Comparison of ENCODE assay signal across 9 mouse cellular contexts in genomic region chr11:94938296-94938695, GRCm38 (mm10). TPM values are rescaled to one million over a fixed set of nuclear protein-coding genes. Genes with fewer than 3 reads are reported as not detected.
A peak's percentile ranks its signal among the peaks of the same experiment; 100 is the strongest.
DNase-seq lines count a peak whose midpoint lies in the region; ATAC-seq lines count a peak whose summit lies in the region.
"Had no signal": no experiment of that assay in that cellular context is flagged by ENCODE, and none has a peak within 500 bp of the region (broad histone marks: within the 10 kb centered on the region; RNA-seq: fewer than 3 reads in every experiment).

No protein-coding gene starts in this region.

- no peaks in the 10 kb centered on the region for H3K9me3 ChIP-seq in kidney, embryonic 15.5 days (replicated peaks)
- no peaks in the 10 kb centered on the region for H3K9me3 ChIP-seq in embryonic facial prominence, embryonic 12.5 days
- no peaks in the 10 kb centered on the region for H3K9me3 ChIP-seq in hindbrain, embryonic 13.5 days
- no peaks in the 10 kb centered on the region for H3K9me3 ChIP-seq in neural tube, embryonic 12.5 days

- peak overlapping the region; percentile 51 for H3K9ac ChIP-seq in kidney, embryonic 15.5 days
- H3K9ac ChIP-seq in embryonic facial prominence, embryonic 12.5 days, result peak overlapping the region; percentile 54
- no peak overlapping the region for H3K9ac ChIP-seq in hindbrain, embryonic 13.5 days
- H3K9ac ChIP-seq in neural tube, embryonic 12.5 days, result no peak overlapping the region

- peaks cover 61% of the 10 kb centered on the region for H3K4me1 ChIP-seq in kidney, embryonic 15.5 days
- peaks cover 38% of the 10 kb centered on the region for H3K4me1 ChIP-seq in embryonic facial prominence, embryonic 12.5 days
- peaks cover 15% of the 10 kb centered on the region for H3K4me1 ChIP-seq in hindbrain, embryonic 13.5 days (replicated peaks)
- peaks cover 10% of the 10 kb centered on the region for H3K4me1 ChIP-seq in neural tube, embryonic 12.5 days

- peak overlapping the region; percentile 84 for H3K4me2 ChIP-seq in kidney, embryonic 15.5 days
- H3K4me2 ChIP-seq in embryonic facial prominence, embryonic 12.5 days (replicated peaks), result peak overlapping the region; percentile 65
- H3K4me2 ChIP-seq in hindbrain, embryonic 13.5 days, result peak overlapping the region; percentile 56
- H3K4me2 ChIP-seq in neural tube, embryonic 12.5 days (replicated peaks), result peak overlapping the region; percentile 61

- H3K27ac ChIP-seq in kidney, embryonic 15.5 days, result peak overlapping the region; percentile 92
- H3K27ac ChIP-seq in embryonic facial prominence, embryonic 12.5 days, result no peak overlapping the region
- H3K27ac ChIP-seq in hindbrain, embryonic 13.5 days, result no peak overlapping the region
- no peak overlapping the region for H3K27ac ChIP-seq in neural tube, embryonic 12.5 days

- ATAC-seq in kidney, embryonic 15.5 days (replicated peaks; ENCODE audit: low FRiP score), result no peak
- no peak for ATAC-seq in embryonic facial prominence, embryonic 12.5 days (ENCODE audit: insufficient number of reproducible peaks, insufficient read depth, low FRiP score, low TSS enrichment)
- no peak for ATAC-seq in hindbrain, embryonic 13.5 days (ENCODE audit: low FRiP score)
- no peak for ATAC-seq in neural tube, embryonic 12.5 days (ENCODE audit: low FRiP score, low read depth)

- H3K36me3 ChIP-seq in kidney, embryonic 15.5 days, result peaks cover 33% of the 10 kb centered on the region
- peaks cover 35% of the 10 kb centered on the region for H3K36me3 ChIP-seq in embryonic facial prominence, embryonic 12.5 days
- no peaks in the 10 kb centered on the region for H3K36me3 ChIP-seq in hindbrain, embryonic 13.5 days
- H3K36me3 ChIP-seq in neural tube, embryonic 12.5 days, result no peaks in the 10 kb centered on the region

- peaks cover 52% of the 10 kb centered on the region for H3K27me3 ChIP-seq in kidney, embryonic 15.5 days
- H3K27me3 ChIP-seq in embryonic facial prominence, embryonic 12.5 days, result peaks cover 6% of the 10 kb centered on the region
- H3K27me3 ChIP-seq in hindbrain, embryonic 13.5 days, result peaks cover 95% of the 10 kb centered on the region
- H3K27me3 ChIP-seq in neural tube, embryonic 12.5 days (replicated peaks), result peaks cover 53% of the 10 kb centered on the region

- DNase-seq in kidney, adult 18-20 months, result no peak
- DNase-seq in urinary bladder, postnatal 25 days (ENCODE audit: low spot score), result no peak
- DNase-seq in left cerebral cortex, adult 9 months (ENCODE audit: low spot score in 2 of 2), result no peak
- DNase-seq: adrenal gland, postnatal 25 days; thymus, postnatal 4 days had no signal

- H3K4me3 ChIP-seq in kidney, embryonic 15.5 days (replicated peaks), result peak overlapping the region; percentile 53
- H3K4me3 ChIP-seq in embryonic facial prominence, embryonic 12.5 days, result peak overlapping the region; percentile 53
- 0 out of 2 replicates have a peak overlapping the region, but pooled peaks have one; percentile 32 for H3K4me3 ChIP-seq in hindbrain, embryonic 13.5 days
- no peak overlapping the region; the same call in 1 of the 2 replicates for H3K4me3 ChIP-seq in neural tube, embryonic 12.5 days

- 16% methylated on average over 9 of the region's 9 CpGs for WGBS in kidney, embryonic 15.5 days
- 26% methylated on average over 9 of the region's 9 CpGs for WGBS in embryonic facial prominence, embryonic 12.5 days
- WGBS in hindbrain, embryonic 13.5 days, result 21% methylated on average over 9 of the region's 9 CpGs
- 23% methylated on average over 9 of the region's 9 CpGs for WGBS in neural tube, embryonic 12.5 days

RNA-seq across cellular contexts. Expression of gene Col1a1, which starts 2.3 kb away (rescaled TPM):
- polyA plus RNA-seq in kidney, embryonic 15.5 days (2015; fragmentation: Nextera tagmentation; extraction: Ambion mirVana), result 1,101 and 1,120 TPM in 2 replicates
- 512 and 623 TPM in 2 replicates for polyA plus RNA-seq in embryonic facial prominence, embryonic 12.5 days (2016; fragmentation: Nextera tagmentation; extraction: Ambion mirVana)
- polyA plus RNA-seq in hindbrain, embryonic 13.5 days (2015; fragmentation: Nextera tagmentation; extraction: Ambion mirVana), result 128 and 217 TPM in 2 replicates
- 209 and 219 TPM in 2 replicates for polyA plus RNA-seq in neural tube, embryonic 12.5 days (2016; fragmentation: Nextera tagmentation; extraction: Ambion mirVana)

RNA-seq across cellular contexts. Expression of gene Hils1, which starts 29.1 kb away (rescaled TPM):
- polyA plus RNA-seq in kidney, embryonic 15.5 days (2015; fragmentation: Nextera tagmentation; extraction: Ambion mirVana), result not detected in 2 replicates
- not detected in 2 replicates for polyA plus RNA-seq in embryonic facial prominence, embryonic 12.5 days (2016; fragmentation: Nextera tagmentation; extraction: Ambion mirVana)
- polyA plus RNA-seq in hindbrain, embryonic 13.5 days (2015; fragmentation: Nextera tagmentation; extraction: Ambion mirVana), result not detected in 2 replicates
- not detected in 2 replicates for polyA plus RNA-seq in neural tube, embryonic 12.5 days (2016; fragmentation: Nextera tagmentation; extraction: Ambion mirVana)

RNA-seq across cellular contexts. Expression of gene Sgca, which starts 37.8 kb away (rescaled TPM):
- polyA plus RNA-seq in kidney, embryonic 15.5 days (2015; fragmentation: Nextera tagmentation; extraction: Ambion mirVana), result 1.2 and 1.7 TPM in 2 replicates
- polyA plus RNA-seq in embryonic facial prominence, embryonic 12.5 days (2016; fragmentation: Nextera tagmentation; extraction: Ambion mirVana), result 1.5 and 1.8 TPM in 2 replicates
- polyA plus RNA-seq in hindbrain, embryonic 13.5 days (2015; fragmentation: Nextera tagmentation; extraction: Ambion mirVana), result 0.23 and 0.52 TPM in 2 replicates
- polyA plus RNA-seq in neural tube, embryonic 12.5 days (2016; fragmentation: Nextera tagmentation; extraction: Ambion mirVana), result 0.80 and 0.90 TPM in 2 replicates

RNA-seq across cellular contexts. Expression of gene Ppp1r9b, which starts 52.5 kb away (rescaled TPM):
- polyA plus RNA-seq in kidney, embryonic 15.5 days (2015; fragmentation: Nextera tagmentation; extraction: Ambion mirVana), result 10.0 and 10.6 TPM in 2 replicates
- 14.4 TPM in 2 replicates for polyA plus RNA-seq in embryonic facial prominence, embryonic 12.5 days (2016; fragmentation: Nextera tagmentation; extraction: Ambion mirVana)
- polyA plus RNA-seq in hindbrain, embryonic 13.5 days (2015; fragmentation: Nextera tagmentation; extraction: Ambion mirVana), result 16.9 and 17.3 TPM in 2 replicates
- 18.2 and 19.7 TPM in 2 replicates for polyA plus RNA-seq in neural tube, embryonic 12.5 days (2016; fragmentation: Nextera tagmentation; extraction: Ambion mirVana)

Comparison
In these comparisons a context has a peak if more than half of its experiments do, and no peak if none do; other contexts are left out.
1. H3K9ac ChIP-seq: peak in kidney, embryonic 15.5 days (single experiment) and embryonic facial prominence, embryonic 12.5 days (single experiment); none in hindbrain, embryonic 13.5 days (single experiment) and neural tube, embryonic 12.5 days (single experiment).
2. Peak in every context shown above with its lines, with median percentiles within 50 percentile points of each other: H3K4me2 ChIP-seq.